Mouse (Mus musculus): Measurements from ENCODE around the gene Dcaf11. TPM values are rescaled to one million over a fixed set of nuclear protein-coding genes. Genes with fewer than 3 reads are reported as not detected.
A peak's percentile ranks its signal among the peaks of the same experiment; 100 is the strongest.

The Dcaf11 gene
- polyA plus RNA-seq, 1 experiment from 2014 or later = 117 TPM

GRCm38 (mm10) chr14:55605743-55606459 is 46.1 kb downstream of the Dcaf11 start:
- Histone ChIP-seq H3K4me2 (replicated peaks; ENCODE audit: low read depth, low read length) (no peak overlapping the region), H3K9me3 (ENCODE audit: low read length) (no peaks in the 10 kb centered on the region), H3K4me3 (ENCODE audit: low read length) (no peak overlapping the region), H3K9ac (replicated peaks; ENCODE audit: low read length) (no peak overlapping the region), H3K36me3 (ENCODE audit: insufficient read depth, low read length) (peaks cover 53% of the 10 kb centered on the region), H3K27ac (ENCODE audit: low read length) (no peak overlapping the region), H3K27me3 (ENCODE audit: insufficient read depth, low read length) (no peaks in the 10 kb centered on the region), H3K4me1 (ENCODE audit: insufficient read depth, low read length) (peaks cover 12% of the 10 kb centered on the region)
- 93% methylated on average over 16 of the region's 16 CpGs for WGBS
- no peak for ATAC-seq (ENCODE audit: low FRiP score, low TSS enrichment)

- no peaks in the 10 kb centered on the region for H3K27me3 ChIP-seq (ENCODE audit: insufficient read depth, low read length)
- 94% methylated on average over 6 of the region's 6 CpGs for WGBS
- H3K4me1 ChIP-seq (ENCODE audit: insufficient read depth, low read length) = peaks cover 12% of the 10 kb centered on the region
- no peak overlapping the region for H3K27ac ChIP-seq (ENCODE audit: low read length)
- H3K9me3 ChIP-seq (ENCODE audit: low read length) = no peaks in the 10 kb centered on the region
- H3K4me2 ChIP-seq (replicated peaks; ENCODE audit: low read depth, low read length) = no peak overlapping the region
- ATAC-seq (ENCODE audit: low FRiP score, low TSS enrichment) = no peak
- no peak overlapping the region for H3K4me3 ChIP-seq (ENCODE audit: low read length)
- H3K9ac ChIP-seq (replicated peaks; ENCODE audit: low read length) = no peak overlapping the region
- peaks cover 33% of the 10 kb centered on the region for H3K36me3 ChIP-seq (ENCODE audit: insufficient read depth, low read length)
Observed at GRCm38 (mm10) chr14:55608339-55608738, 48.5 kb downstream of the Dcaf11 start.

- Histone ChIP-seq H3K4me1 (ENCODE audit: insufficient read depth, low read length) (0 out of 2 replicates have a peak, but pooled peaks cover 5% of the 10 kb centered on the region), H3K9me3 (ENCODE audit: low read length) (no peaks in the 10 kb centered on the region), H3K27me3 (ENCODE audit: insufficient read depth, low read length) (no peaks in the 10 kb centered on the region), H3K36me3 (ENCODE audit: insufficient read depth, low read length) (peaks cover 8% of the 10 kb centered on the region; the same call in 1 of the 2 replicates), H3K27ac (ENCODE audit: low read length) (no peak overlapping the region), H3K4me2 (replicated peaks; ENCODE audit: low read depth, low read length) (no peak overlapping the region), H3K9ac (replicated peaks; ENCODE audit: low read length) (no peak overlapping the region), H3K4me3 (ENCODE audit: low read length) (no peak overlapping the region)
- ATAC-seq (ENCODE audit: low FRiP score, low TSS enrichment) = no peak
- WGBS = 58% methylated on average over 6 of the region's 6 CpGs
Observed at GRCm38 (mm10) chr14:55613346-55613745, 53.5 kb downstream of the Dcaf11 start.

GRCm38 (mm10) chr14:55614565-55615178 is 54.9 kb downstream of the Dcaf11 start:
- Histone ChIP-seq H3K9me3 (ENCODE audit: low read length) (no peaks in the 10 kb centered on the region), H3K36me3 (ENCODE audit: insufficient read depth, low read length) (no peaks in the 10 kb centered on the region), H3K4me1 (ENCODE audit: insufficient read depth, low read length) (0 out of 2 replicates have a peak, but pooled peaks cover 5% of the 10 kb centered on the region), H3K27ac (ENCODE audit: low read length) (no peak overlapping the region), H3K27me3 (ENCODE audit: insufficient read depth, low read length) (no peaks in the 10 kb centered on the region), H3K9ac (replicated peaks; ENCODE audit: low read length) (no peak overlapping the region), H3K4me3 (ENCODE audit: low read length) (no peak overlapping the region), H3K4me2 (replicated peaks; ENCODE audit: low read depth, low read length) (no peak overlapping the region)
- 82% methylated on average over 7 of the region's 7 CpGs for WGBS
- no peak for ATAC-seq (ENCODE audit: low FRiP score, low TSS enrichment)

GRCm38 (mm10) chr14:55615876-55616275 is 56.1 kb downstream of the Dcaf11 start:
- Histone ChIP-seq H3K27me3 (ENCODE audit: insufficient read depth, low read length) (no peaks in the 10 kb centered on the region), H3K9me3 (ENCODE audit: low read length) (no peaks in the 10 kb centered on the region), H3K4me3 (ENCODE audit: low read length) (no peak overlapping the region), H3K4me1 (ENCODE audit: insufficient read depth, low read length) (0 out of 2 replicates have a peak, but pooled peaks cover 5% of the 10 kb centered on the region), H3K4me2 (replicated peaks; ENCODE audit: low read depth, low read length) (no peak overlapping the region), H3K36me3 (ENCODE audit: insufficient read depth, low read length) (no peaks in the 10 kb centered on the region), H3K9ac (replicated peaks; ENCODE audit: low read length) (no peak overlapping the region), H3K27ac (ENCODE audit: low read length) (no peak overlapping the region)
- 40% methylated on average over 2 of the region's 2 CpGs for WGBS
- ATAC-seq (ENCODE audit: low FRiP score, low TSS enrichment) = no peak

GRCm38 (mm10) chr14:55616844-55617243 is 57.0 kb downstream of the Dcaf11 start:
- H3K27ac ChIP-seq (ENCODE audit: low read length) = no peak overlapping the region

GRCm38 (mm10) chr14:55617822-55618221 is 58.0 kb downstream of the Dcaf11 start, which contains the start of gene Rec8:
Gene Rec8 (plus strand): TSS chr14:55618037.
- H3K4me3 ChIP-seq (ENCODE audit: low read length) = peak within 1 kb of the TSS; percentile 38
- H3K9ac ChIP-seq (replicated peaks; ENCODE audit: low read length) = peak within 1 kb of the TSS; percentile 18
- H3K27me3 ChIP-seq (ENCODE audit: insufficient read depth, low read length) = no peaks in the 10 kb centered on the region
- no peaks in the 10 kb centered on the region for H3K9me3 ChIP-seq (ENCODE audit: low read length)
- H3K4me2 ChIP-seq (replicated peaks; ENCODE audit: low read depth, low read length) = peak within 1 kb of the TSS; percentile 49
- peak; percentile 90 for ATAC-seq (ENCODE audit: low FRiP score, low TSS enrichment)
- no peaks in the 10 kb centered on the region for H3K36me3 ChIP-seq (ENCODE audit: insufficient read depth, low read length)
- WGBS = 18% methylated on average over 21 of the region's 21 CpGs
- H3K4me1 ChIP-seq (ENCODE audit: insufficient read depth, low read length) = 0 out of 2 replicates have a peak, but pooled peaks cover 5% of the 10 kb centered on the region
- H3K27ac ChIP-seq (ENCODE audit: low read length) = peak within 1 kb of the TSS; percentile 13; the same call in 1 of the 2 replicates

More at GRCm38 (mm10) chr14:55616844-55617243, 57.0 kb downstream of the Dcaf11 start:
- no peak overlapping the region for H3K4me3 ChIP-seq (ENCODE audit: low read length)
- WGBS = 80% methylated on average over 2 of the region's 2 CpGs
- H3K9me3 ChIP-seq (ENCODE audit: low read length) = no peaks in the 10 kb centered on the region
- no peak for ATAC-seq (ENCODE audit: low FRiP score, low TSS enrichment)
- no peaks in the 10 kb centered on the region for H3K36me3 ChIP-seq (ENCODE audit: insufficient read depth, low read length)
- no peak overlapping the region for H3K4me2 ChIP-seq (replicated peaks; ENCODE audit: low read depth, low read length)
- H3K9ac ChIP-seq (replicated peaks; ENCODE audit: low read length) = no peak overlapping the region
- H3K4me1 ChIP-seq (ENCODE audit: insufficient read depth, low read length) = 0 out of 2 replicates have a peak, but pooled peaks cover 5% of the 10 kb centered on the region
- no peaks in the 10 kb centered on the region for H3K27me3 ChIP-seq (ENCODE audit: insufficient read depth, low read length)

- 38% methylated on average over 22 of the region's 22 CpGs for WGBS
- H3K27me3 ChIP-seq (ENCODE audit: insufficient read depth, low read length) = no peaks in the 10 kb centered on the region
- peak; percentile 43; the same call in 1 of the 2 replicates for ATAC-seq (ENCODE audit: low FRiP score, low TSS enrichment)
- H3K27ac ChIP-seq (ENCODE audit: low read length) = peak overlapping the region; percentile 13; the same call in 1 of the 2 replicates
- 0 out of 2 replicates have a peak, but pooled peaks cover 5% of the 10 kb centered on the region for H3K4me1 ChIP-seq (ENCODE audit: insufficient read depth, low read length)
- no peaks in the 10 kb centered on the region for H3K9me3 ChIP-seq (ENCODE audit: low read length)
- peaks cover 3% of the 10 kb centered on the region; the same call in 1 of the 2 replicates for H3K36me3 ChIP-seq (ENCODE audit: insufficient read depth, low read length)
- peak overlapping the region; percentile 49 for H3K4me2 ChIP-seq (replicated peaks; ENCODE audit: low read depth, low read length)
- H3K9ac ChIP-seq (replicated peaks; ENCODE audit: low read length) = peak overlapping the region; percentile 18
- H3K4me3 ChIP-seq (ENCODE audit: low read length) = peak overlapping the region; percentile 38
Observed at GRCm38 (mm10) chr14:55618486-55619195, 58.8 kb downstream of the Dcaf11 start.
